Mouse (Mus musculus): ENCODE data around the gene Jmjd1c. TPM values are rescaled to one million over a fixed set of nuclear protein-coding genes. Genes with fewer than 3 reads are reported as not detected.
A peak's percentile ranks its signal among the peaks of the same experiment; 100 is the strongest.

Gene Jmjd1c
- total RNA-seq, 2 experiments from 2014 or later = 57.8 to 89.7 TPM

DNA sequence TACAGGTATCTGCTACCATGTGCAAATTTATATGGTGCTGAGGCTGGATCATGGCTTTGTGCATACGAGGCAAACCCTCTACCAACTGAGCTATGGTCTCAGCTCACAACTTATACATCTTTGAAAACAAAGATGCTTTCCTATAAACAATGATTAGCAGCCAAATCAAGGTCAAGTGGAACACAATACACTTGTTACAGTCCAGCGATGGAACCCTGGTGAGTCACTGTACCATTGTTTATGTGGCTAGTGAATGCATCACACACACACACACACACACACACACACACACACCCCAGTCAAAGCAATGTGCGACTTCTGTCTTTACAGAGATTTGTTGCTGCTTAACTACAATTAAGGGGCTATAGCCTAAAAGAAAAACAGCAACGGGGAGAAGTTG is 24.5 kb upstream of the Jmjd1c start:
- ATAC-seq (replicated peaks; ENCODE audit: poor library complexity, severe bottlenecking) = no peak

DNA sequence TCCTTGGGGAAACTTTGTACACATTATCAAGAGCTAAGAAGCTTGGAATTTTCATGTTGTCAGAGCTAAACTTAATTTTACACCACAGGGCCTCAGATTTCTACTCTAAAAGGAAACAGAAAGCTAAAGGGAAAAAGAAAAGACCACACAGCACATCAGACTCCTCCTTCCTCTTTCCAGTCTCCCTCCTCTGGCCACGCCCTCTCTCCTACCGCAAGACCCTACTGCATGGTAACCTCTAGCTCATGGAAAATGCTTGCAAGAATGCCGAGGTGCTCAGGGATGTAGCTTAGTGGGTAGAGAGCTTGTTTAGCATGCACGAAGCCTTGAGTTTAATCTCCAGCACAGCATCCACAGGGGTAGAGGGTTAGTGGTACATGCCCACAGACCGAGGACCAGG is 24.0 kb upstream of the Jmjd1c start:
- peak; percentile 82 for ATAC-seq (replicated peaks; ENCODE audit: poor library complexity, severe bottlenecking)

DNA sequence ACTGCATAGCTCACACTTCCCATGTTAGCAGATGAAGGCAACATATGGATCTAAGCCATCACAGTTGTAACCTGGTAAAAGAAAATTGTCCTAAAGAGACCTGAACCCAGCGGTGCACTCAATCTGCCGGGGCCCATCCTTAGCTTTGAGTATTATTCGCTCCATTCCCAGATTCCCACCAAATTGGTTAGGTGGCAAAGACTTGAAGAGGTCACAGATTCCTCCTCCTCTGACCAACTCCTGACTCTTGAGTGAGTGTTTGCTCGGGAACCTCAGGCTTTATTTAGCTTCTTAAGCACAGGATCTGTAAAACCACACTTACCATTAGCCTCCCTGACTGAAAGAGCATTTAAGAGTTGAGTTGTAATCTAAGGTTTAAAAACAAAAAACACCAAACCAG is 23.3 kb upstream of the Jmjd1c start:
- ATAC-seq (replicated peaks; ENCODE audit: poor library complexity, severe bottlenecking) = no peak

DNA sequence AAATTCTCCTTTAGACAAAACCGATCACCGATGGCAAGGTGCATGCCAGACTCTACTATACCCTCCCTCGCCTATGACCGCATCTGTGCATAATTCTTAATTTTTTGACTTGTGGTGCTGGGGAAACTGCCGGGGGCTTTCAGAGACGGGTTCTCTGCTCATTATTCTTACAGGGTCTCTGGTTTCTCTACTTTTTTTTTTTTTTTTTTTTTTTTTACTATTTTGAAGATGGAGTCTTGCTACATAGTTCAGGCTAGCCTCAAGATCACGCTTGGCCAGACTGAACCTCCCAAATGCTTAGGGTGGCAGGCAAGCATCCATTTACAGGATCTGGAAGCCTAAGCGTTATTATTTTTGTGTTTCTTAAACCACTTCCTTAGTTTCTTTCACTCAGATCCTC is 22.3 kb upstream of the Jmjd1c start:
- no peak for ATAC-seq (replicated peaks; ENCODE audit: poor library complexity, severe bottlenecking)

DNA sequence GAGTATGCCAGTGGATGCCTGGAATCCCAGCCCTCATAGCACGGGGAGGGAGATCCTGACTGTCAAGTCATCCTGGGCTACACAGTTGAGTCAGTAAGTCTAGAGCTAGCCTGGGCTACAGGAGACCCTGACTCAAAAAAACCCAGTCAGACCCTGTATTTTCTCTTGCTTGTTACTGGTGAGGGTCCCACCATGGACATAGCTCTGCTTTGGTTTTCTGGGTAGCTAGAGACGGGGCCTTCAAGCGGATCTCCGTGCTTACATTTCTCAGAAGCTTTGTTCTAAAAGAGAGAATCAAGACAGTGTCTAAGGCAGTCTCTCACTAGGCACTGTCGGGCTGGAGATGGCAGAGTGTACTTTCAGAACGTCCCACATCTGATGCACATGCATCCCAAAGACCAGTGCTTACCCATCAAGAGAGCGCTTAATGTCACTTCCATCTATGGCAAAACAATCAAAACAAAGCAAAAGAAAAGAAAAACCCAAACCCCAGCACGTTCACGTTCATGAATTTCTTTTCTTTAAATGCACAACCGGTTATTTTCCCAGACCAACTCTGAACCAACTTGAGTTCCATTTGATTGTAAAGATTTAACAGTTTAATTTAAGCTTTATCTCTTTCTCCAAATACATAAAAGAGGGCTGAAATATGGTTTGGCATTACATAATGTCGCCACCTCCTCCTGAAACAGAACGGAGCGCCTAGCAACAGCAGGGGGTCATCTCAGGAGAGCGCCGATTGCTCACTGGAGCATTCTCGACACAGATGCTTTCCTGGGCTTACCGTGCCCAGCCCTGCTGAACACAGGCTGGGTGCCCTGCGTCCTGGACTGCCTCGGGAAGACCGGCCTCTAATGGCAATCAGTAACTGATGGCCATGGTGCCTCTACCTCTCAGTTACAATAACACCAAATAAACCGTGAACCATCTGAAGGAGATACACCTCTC is 19.7 kb upstream of the Jmjd1c start:
- ATAC-seq (replicated peaks; ENCODE audit: poor library complexity, severe bottlenecking) = no peak

DNA sequence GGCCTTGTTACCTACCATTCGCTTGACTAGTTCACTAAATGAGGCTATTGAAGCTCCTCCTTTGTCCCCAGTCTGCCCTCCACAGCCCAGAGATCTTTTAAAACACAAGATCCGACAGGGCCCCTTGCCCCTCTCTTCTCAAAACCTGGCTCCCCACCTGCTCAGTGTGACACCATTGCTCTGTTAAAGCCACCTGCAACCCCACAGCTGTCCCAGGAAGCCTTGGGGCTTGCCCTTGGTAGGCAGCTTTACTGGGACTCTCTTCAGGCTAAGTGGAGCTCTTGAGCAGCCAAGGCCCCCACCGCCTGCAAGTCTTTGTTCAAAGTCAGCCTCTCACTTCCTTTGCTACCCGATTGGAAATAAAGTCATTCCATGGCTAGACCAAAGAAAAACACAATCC is 16.9 kb upstream of the Jmjd1c start:
- no peak for ATAC-seq (replicated peaks; ENCODE audit: poor library complexity, severe bottlenecking)

DNA sequence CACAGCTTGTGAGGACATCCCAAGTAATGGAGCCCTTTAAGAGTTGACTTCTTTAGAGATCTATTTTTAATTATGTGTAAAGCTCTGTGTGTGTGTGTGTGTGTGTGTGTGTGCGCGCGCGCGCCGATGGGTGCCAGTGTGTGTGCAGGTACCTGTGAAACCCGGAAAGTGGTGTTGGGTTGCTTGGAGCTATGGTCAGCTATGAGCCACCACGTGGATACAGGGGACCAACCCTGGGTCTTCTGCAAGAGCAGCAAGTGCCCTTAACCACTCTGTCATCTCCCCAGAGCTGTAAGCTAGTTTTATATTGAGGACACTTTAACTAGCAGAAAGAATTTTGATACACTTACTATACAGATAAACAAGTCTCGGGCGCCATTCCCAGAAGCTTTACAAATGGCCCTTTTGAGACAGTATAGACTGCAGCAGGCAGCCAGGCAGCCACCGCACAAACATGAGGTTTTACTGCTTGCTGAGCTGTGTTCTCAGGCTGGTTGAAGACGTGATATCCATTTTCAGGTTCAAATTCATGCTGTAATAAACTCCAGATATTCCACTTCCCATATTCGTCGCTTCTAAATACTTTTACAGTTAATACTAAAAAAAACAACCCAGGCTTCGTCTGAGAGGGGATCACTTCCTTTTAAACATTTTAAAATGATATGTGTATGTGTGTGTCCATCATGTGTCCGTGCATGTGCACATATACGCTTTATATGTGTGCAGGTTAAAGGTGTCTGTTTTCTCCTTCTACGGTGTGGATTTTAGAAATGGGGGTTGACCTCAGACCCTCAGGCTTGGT is 14.5 kb upstream of the Jmjd1c start:
- ATAC-seq (replicated peaks; ENCODE audit: poor library complexity, severe bottlenecking) = peak; percentile 77

DNA sequence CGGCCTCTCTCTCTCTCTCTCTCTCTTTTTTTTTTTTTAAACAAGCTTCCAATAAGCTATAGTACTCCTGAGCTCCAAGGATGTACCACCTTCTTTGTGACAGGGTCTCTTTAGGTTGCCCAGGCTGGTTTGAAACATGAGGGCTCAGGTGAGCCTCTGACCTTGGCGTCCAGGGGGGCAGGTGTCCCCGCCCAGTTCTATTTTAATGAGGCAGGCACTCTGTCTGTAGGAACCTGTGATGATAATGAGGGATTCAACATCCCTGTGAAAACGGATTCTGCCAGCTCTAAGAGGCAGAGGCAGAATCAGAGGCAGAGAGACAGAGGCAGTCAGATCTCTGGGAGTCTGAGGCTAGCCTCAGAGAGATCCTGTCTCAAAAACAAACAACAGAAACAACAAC is 13.4 kb upstream of the Jmjd1c start:
- no peak for ATAC-seq (replicated peaks; ENCODE audit: poor library complexity, severe bottlenecking)

DNA sequence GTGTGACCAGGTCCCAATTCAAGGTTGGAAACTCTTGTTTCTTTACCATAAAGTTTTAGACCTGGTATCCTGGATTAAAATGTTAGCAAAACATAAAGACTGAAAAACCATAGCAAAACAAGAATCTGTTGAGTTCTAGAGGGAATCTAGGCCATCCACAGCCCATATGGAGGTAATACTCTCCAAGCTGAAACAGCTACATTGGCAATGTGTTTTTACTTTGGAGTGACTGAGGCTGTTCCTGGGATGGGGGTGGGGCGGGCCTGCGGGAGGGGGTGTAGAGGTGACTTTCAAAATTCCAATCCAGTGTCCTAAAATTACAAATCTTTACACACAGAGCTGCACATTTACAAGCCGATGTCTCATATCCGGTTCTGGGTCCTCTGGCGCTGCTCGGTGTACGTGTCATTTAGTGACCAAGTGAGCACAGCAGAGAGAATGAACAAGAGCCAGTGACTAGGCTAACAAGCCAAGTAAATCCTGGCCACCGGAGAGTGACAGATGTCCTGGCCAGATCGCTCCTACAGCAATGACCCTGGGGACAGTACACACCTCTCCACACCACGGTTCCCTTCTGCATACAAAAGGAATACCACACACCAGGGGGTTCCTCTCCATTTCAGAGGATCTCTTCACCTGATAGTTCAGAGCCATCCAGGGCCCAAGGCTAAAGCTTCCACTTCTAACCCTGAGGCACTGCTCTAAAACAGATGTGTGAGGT is 12.3 kb upstream of the Jmjd1c start:
- ATAC-seq (replicated peaks; ENCODE audit: poor library complexity, severe bottlenecking) = no peak

DNA sequence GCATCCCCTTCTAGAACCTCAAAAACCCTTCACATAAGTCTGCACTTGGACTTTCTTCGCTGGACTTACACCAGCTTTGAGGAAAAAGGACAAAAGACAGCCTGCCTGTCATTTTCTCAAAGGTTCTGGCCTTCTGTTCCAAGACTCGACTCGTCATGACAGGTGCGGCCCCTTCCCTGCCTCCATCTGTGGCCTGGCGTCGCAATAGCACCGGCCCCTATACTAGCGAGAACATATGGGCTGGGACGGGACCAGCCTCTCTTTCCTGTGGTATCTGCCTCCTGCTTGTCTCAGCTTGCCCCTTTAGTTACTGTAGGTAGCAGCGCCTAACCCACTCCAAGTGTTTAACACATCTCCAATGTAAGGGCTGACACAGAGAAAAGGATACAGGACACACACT is 10.8 kb upstream of the Jmjd1c start:
- no peak for ATAC-seq (replicated peaks; ENCODE audit: poor library complexity, severe bottlenecking)

DNA sequence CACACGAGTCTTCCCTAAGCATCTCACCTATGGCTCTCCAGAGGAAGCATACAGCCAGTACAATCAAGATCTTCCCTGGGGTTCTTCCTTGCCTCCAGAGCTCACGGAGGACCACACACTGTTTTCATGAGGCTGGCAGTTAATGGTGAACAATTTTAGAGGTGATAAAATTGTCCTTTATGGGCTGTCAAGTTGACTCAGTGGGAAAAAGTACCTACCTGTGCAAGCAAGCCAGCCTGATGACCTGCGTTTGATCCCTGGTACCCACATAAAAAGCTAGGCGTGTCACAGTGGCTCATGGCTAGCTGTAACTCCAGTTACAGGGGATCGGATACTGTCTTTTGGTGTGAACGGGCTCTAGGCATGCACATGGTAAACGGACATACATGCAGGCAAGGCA is 10.0 kb upstream of the Jmjd1c start:
- ATAC-seq (replicated peaks; ENCODE audit: poor library complexity, severe bottlenecking) = no peak

DNA sequence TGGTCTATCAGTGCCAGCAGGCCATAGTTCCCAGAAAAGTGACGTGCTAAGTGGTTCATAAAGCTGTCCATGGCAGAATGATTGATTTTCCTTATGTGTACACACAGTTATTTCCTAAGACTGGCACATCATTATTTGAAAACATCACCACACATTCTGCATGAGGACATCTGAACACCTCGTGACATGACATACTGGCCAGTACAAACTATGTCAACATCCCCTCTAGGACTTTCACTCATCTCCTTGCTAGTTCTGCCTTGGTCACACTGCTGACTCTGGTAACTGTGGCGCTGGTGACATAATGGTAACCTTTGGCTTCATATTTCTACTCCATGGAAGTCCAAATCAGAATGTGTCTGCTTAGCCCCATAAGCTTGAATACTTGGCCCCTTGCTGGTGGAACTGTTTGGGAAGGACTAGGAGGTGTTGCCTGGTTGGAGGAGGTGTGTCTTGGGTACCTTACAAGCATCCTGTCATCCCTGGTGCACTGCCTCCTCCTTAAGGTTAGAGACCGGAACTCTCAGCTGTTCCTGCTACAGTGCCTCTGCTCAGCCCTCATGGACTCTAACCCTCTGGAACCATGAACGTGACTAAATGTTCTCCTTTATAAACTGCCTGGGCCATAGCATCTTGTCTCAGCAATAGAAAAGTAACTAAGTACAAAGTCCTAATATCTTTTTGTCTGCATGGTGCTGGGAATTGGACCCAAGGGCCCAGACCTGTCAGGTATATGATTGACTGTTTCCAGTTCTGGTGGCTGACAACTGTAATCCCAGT is 8.3 kb upstream of the Jmjd1c start:
- ATAC-seq (replicated peaks; ENCODE audit: poor library complexity, severe bottlenecking) = peak; percentile 17; the same call in 1 of the 2 replicates

DNA sequence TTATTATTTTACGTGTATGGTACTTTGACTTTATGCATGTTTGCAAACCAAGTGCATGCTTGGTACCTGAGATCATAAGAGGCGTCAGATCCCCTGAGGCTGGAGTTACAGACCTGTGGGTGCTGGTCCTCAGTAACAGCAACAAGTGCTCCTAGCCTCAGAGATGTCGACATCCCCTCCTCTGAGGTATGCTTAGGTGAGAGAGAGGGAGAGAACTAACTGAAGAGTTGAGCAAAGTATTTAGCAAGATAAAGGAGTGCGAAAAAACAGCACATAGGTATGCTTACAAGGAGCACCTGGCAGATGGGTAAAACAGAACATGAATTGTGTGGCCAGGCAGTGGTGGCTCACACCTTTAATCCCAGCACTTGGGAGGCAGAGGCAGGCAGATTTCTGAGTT is 5.3 kb upstream of the Jmjd1c start:
- ATAC-seq (replicated peaks; ENCODE audit: poor library complexity, severe bottlenecking) = no peak

DNA sequence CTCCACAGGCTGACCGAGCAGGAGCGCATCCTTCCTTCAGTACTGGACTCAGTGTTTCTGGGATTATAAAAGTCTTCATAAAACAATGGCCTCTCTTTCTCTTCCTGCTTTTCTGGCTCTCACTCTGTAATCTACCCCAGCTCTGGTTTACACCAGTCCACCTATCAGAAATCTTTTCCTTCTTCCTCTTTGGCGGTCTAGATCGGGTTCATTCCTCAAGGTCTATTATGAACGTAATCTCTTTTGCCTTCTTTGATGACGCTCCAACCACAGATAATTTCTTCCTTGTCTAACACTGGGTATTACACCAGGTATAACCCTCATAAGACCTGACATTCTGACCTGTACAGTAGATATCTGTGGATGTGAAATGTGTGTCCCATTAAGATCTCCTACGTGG is 1.0 kb upstream of the Jmjd1c start:
- ATAC-seq (replicated peaks; ENCODE audit: poor library complexity, severe bottlenecking) = peak; percentile 24

DNA sequence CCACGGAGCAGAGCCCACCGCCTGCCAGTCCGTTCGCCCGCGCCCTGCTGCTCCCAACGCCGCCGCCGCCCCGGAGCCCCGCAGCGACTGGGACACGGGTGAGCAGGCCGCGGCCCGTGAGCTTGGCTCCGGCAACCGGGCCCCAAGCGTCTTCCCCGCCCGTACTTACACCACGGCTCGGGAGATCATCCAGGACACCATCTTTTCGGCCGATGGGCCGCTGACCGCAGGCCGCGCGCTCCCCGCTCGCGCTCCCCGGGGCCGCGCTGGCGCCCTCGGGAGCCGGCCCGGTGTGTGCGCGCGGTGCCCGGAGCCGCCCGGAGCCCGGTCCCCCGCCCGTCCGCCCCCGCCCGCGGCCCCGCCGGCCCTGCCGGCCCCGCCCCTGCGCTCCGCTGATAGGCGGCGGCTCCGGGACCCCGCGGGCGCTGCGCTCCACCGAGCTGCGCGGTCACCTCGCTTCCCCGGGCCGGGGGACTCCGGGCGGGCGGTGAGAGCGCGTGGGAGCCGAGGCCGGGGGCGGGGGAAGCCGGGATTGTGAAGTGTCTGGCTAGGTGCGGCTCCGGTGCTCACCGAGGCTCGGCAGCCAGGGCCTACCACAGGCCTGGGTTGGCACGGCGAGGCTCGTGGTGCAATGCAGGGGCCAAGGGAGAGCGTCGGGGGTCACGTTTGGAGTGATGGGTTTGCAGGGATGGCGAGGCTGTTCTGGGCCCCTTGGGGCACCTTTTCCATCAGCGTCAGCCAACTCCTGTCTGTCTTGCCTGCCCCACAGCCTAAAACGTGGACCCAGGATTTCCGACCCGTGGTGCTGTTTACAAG is 904 bp downstream of the Jmjd1c start, which contains the start of gene Reep3:
Gene Reep3, minus strand, starts transcription at position 325 of the 816 bp plus-strand sequence.
- peak; percentile 23 for ATAC-seq (replicated peaks; ENCODE audit: poor library complexity, severe bottlenecking)

DNA sequence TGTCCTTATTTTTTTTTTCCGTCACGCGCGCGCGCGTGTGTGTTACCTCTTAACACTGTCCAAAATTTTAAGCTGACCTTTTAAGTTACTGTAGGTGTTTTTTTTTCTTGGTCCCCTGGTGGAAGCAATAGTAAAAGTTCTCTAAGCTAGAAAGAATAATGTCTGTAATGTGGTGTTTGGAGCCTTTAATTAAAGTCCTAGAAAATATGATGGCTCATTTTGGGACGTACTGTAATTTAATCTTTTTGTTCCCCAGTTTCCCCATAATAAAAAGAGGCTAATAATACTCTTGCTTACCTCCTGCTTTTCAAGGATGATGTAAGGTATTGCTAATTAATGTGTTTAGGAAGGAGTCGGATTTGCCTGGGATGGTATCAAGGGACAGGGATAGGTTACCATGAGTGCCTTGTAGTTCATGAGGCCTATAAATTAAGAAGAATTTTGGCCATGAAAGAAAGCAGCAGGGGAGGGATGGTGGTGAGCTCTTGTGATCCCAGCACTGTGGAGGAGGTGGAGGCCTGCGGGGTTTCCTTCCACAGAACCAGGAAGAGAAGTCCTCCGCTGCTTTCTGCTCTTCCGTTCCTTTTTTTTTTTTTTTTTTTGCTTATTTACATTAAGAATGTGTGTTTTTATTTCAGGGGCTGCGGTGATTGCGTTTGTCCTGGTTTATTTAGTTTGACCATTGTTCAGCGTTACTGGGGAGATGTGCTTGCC is 1.7 kb downstream of the Jmjd1c start:
- no peak for ATAC-seq (replicated peaks; ENCODE audit: poor library complexity, severe bottlenecking)

DNA sequence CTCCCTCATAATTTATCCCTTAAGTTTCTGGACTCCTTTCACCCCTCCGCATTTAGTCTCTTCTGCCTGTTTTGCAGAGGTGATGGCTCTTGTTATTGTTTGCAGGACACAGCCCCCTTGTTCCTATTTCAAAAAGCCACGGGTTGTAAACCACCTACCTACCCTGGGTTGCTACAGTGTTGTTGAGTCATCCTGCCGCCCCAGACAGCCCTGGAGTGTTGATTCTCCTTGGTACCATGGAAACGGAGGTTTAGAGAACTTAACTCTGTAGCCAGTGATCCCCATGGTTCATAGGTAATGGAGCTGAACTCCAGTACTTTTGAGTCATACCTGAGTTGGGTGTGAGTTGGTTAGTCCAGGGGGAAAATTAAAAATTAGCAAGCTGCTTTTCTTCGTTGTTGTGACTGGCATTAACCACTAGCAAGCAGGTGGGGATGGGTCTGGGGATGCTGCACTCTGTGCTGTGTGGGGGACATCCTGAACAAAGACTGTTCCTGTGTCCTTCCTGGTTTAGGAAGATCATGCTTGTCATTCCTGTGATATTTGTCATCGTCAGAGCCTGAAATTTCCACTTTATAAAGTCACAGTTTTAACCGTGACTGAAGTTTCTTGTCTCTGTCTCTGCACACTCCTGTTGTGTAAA is 2.6 kb downstream of the Jmjd1c start:
- peak; percentile 68 for ATAC-seq (replicated peaks; ENCODE audit: poor library complexity, severe bottlenecking)

Measured in granulocyte monocyte progenitor cell, adult 5-6 weeks (primary cell).